Mouse (Mus musculus): Measurements from ENCODE around the gene Tspan12.

GRCm38 (mm10) chr6:21822721-21823134 is 29.6 kb downstream of the Tspan12 start:
- no peak for TF ChIP-seq ZNF384 (IDR thresholded peaks at IDR 0.05; ENCODE audit: low read depth, low read length)
- TF ChIP-seq HCFC1 (IDR thresholded peaks at IDR 0.05; ENCODE audit: borderline replicate concordance, insufficient read depth, low read length) = no peak
- TF ChIP-seq CHD2 (IDR thresholded peaks at IDR 0.05; ENCODE audit: low read depth, low read length) = no peak
